Mouse (Mus musculus): Measurements from ENCODE around the gene Samt2. TPM values are rescaled to one million over a fixed set of nuclear protein-coding genes. Genes with fewer than 3 reads are reported as not detected.
"Not testable (repeated sequence)": the region's sequence is repeated elsewhere in the genome, so short reads cannot be mapped to it uniquely, and the experiment has no call there.

The Samt2 gene
- polyA plus RNA-seq (2012; ENCODE audit: insufficient read depth, low replicate concordance), result not detected in 2 replicates

GRCm38 (mm10) chrX:154579260-154579659, at the start of gene Samt2:
Samt2 (minus strand) TSS chrX:154579360.
- H3K9me3 ChIP-seq; H3K27me3 ChIP-seq (replicated peaks); H3K4me1 ChIP-seq; H3K4me3 ChIP-seq (replicated peaks); H3K36me3 ChIP-seq (replicated peaks; ENCODE audit: low read length): not testable (repeated sequence)

Other genes with a start within 250 kb of the Samt2 start
- not detected in 2 replicates for gene 4930524N10Rik, start 236.0 kb downstream of the Samt2 start, polyA plus RNA-seq (2012; ENCODE audit: insufficient read depth, low replicate concordance)
- not detected in 2 replicates for gene Samt4, start 97.4 kb downstream of the Samt2 start, polyA plus RNA-seq (2012; ENCODE audit: insufficient read depth, low replicate concordance)

Measured in megakaryocyte, embryonic 14.5 days (primary cell).